Mouse (Mus musculus) E14TG2a.4 (cell line): ENCODE measurements at regions not wholly inside any gene's neighbourhood (a gene's known extent, or its start where the extent isn't known, plus 50 kb on each side); places are given as distances from the start of the nearest gene placed in this dataset.

Source experiments
- H3K27me3 ChIP-seq: 2 replicates; pipeline ENCODE4 v1.6.1; 2014; ENCODE audit warnings: low read length, control low read depth; ENCODE audit not compliant: insufficient read depth
- H3K36me3 ChIP-seq: 2 replicates; pipeline ENCODE4 v1.6.1; 2014; ENCODE audit warnings: low read length, control low read depth; ENCODE audit not compliant: insufficient read depth
- H3K4me1 ChIP-seq: replicated peaks from 2 replicates; pipeline ENCODE4 v1.6.1; 2014; ENCODE audit warnings: low read depth, low read length, control low read depth
- H3K4me3 ChIP-seq: replicated peaks from 2 replicates; pipeline ENCODE4 v1.5.1; 2014; ENCODE audit warnings: mild to moderate bottlenecking, low read length
- H3K9me3 ChIP-seq: 2 replicates; pipeline ENCODE4 v1.6.1; 2014; ENCODE audit warnings: low read length, control low read depth
- CTCF ChIP-seq: conservative IDR thresholded peaks from 2 replicates; pipeline ENCODE4 v1.5.1; 2014; ENCODE audit warnings: low read length
- NANOG ChIP-seq: IDR thresholded peaks from 2 replicates; pipeline ENCODE4 v1.6.1; 2014; ENCODE audit warnings: borderline replicate concordance, low read length, mixed read lengths
- POU5F1 ChIP-seq: IDR thresholded peaks from 2 replicates; pipeline ENCODE4 v1.6.1; 2014; ENCODE audit warnings: low read length, borderline replicate concordance

- Histone ChIP-seq H3K9me3 (no peaks in the 10 kb centered on the region), H3K27me3 (peaks cover 3% of the 10 kb centered on the region; the same call in 1 of the 2 replicates), H3K4me1 (peaks cover 31% of the 10 kb centered on the region), H3K4me3 (no peak overlapping the region), H3K36me3 (no peaks in the 10 kb centered on the region)
- TF ChIP-seq NANOG (no peak), POU5F1 (no peak), CTCF (no peak)
Measured at GRCm38 (mm10) chr4:12656924-12657603, 485.2 kb upstream of the Fam92a start.

GRCm38 (mm10) chr4:12655457-12656228 lies 483.8 kb upstream of the Fam92a start:
- TF ChIP-seq CTCF (no peak), POU5F1 (no peak)
- Histone ChIP-seq H3K36me3 (no peaks in the 10 kb centered on the region), H3K4me3 (no peak overlapping the region), H3K27me3 (peaks cover 3% of the 10 kb centered on the region; the same call in 1 of the 2 replicates), H3K4me1 (peaks cover 27% of the 10 kb centered on the region), H3K9me3 (no peaks in the 10 kb centered on the region)

- no peaks in the 10 kb centered on the region for H3K36me3 ChIP-seq
- H3K9me3 ChIP-seq = no peaks in the 10 kb centered on the region
- peaks cover 27% of the 10 kb centered on the region for H3K4me1 ChIP-seq
- TF ChIP-seq POU5F1 (no peak; the same call in 1 of the 2 replicates), NANOG (no peak), CTCF (no peak)
- H3K27me3 ChIP-seq = peaks cover 3% of the 10 kb centered on the region; the same call in 1 of the 2 replicates
- H3K4me3 ChIP-seq = no peak overlapping the region
Measured at GRCm38 (mm10) chr4:12654568-12655456, 483.0 kb upstream of the Fam92a start.

GRCm38 (mm10) chr4:12647732-12648131 lies 475.9 kb upstream of the Fam92a start:
- Histone ChIP-seq H3K4me3 (no peak overlapping the region), H3K27me3 (no peaks in the 10 kb centered on the region), H3K4me1 (no peaks in the 10 kb centered on the region), H3K9me3 (no peaks in the 10 kb centered on the region), H3K36me3 (no peaks in the 10 kb centered on the region)
- no peak for TF ChIP-seq CTCF
- no peak for TF ChIP-seq NANOG
- no peak for TF ChIP-seq POU5F1

GRCm38 (mm10) chr4:12642525-12642928 lies 470.7 kb upstream of the Fam92a start:
- no peak for TF ChIP-seq CTCF
- TF ChIP-seq NANOG = no peak
- TF ChIP-seq POU5F1 = no peak
- Histone ChIP-seq H3K36me3 (no peaks in the 10 kb centered on the region), H3K27me3 (no peaks in the 10 kb centered on the region)

GRCm38 (mm10) chr4:12629375-12629821 lies 457.6 kb upstream of the Fam92a start:
- TF ChIP-seq POU5F1 = no peak
- no peak for TF ChIP-seq NANOG
- TF ChIP-seq CTCF = no peak
- Histone ChIP-seq H3K9me3 (no peaks in the 10 kb centered on the region), H3K36me3 (no peaks in the 10 kb centered on the region), H3K4me1 (no peaks in the 10 kb centered on the region), H3K4me3 (no peak overlapping the region), H3K27me3 (no peaks in the 10 kb centered on the region)

More at GRCm38 (mm10) chr4:12642525-12642928, 470.7 kb upstream of the Fam92a start:
- H3K9me3 ChIP-seq = no peaks in the 10 kb centered on the region
- H3K4me3 ChIP-seq = no peak overlapping the region
- H3K4me1 ChIP-seq = no peaks in the 10 kb centered on the region

GRCm38 (mm10) chr4:12628702-12629374 lies 457.0 kb upstream of the Fam92a start:
- Histone ChIP-seq H3K36me3 (no peaks in the 10 kb centered on the region), H3K27me3 (no peaks in the 10 kb centered on the region), H3K4me3 (no peak overlapping the region), H3K4me1 (no peaks in the 10 kb centered on the region), H3K9me3 (no peaks in the 10 kb centered on the region)
- TF ChIP-seq NANOG = no peak
